14 mouse cellular contexts compared by ENCODE assay signal in the genomic region with DNA sequence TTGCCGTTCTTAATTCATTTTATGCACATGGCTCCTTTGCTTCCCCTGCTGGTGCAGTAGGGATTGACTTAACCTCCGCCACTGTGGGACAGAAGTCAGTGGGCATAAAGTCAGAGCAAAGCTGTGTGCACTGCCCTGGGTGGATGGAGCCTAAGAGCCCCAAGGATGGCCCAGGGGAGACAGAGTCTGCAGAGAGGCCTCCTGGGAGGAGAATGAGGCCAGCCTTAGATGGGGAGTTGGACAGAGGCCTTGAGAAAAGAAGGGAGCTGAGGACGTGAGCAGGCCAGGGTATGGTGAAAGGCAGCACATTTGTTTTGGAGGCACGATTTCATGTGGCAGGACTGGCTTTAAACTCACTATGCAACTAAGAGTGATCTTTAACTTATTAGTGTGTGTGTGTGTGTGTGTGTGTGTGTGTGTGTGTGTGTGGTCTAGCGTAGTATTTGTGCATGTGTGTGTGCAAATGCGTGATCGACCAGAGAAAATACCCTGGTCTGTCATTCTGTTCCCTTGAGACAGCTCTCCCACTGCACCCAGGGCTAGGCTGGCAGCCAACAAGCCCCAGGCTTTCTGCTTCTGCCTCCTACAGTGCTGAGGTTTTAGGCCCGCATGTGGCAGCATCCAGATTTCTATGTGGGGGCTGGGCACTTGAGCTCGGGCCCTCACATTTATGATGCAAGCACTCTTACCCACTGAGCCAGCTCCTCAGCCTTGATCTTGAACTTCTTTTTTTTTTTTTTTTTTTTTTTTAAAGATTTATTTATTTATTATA. TPM values are rescaled to one million over a fixed set of nuclear protein-coding genes. Genes with fewer than 3 reads are reported as not detected.
A peak's percentile ranks its signal among the peaks of the same experiment; 100 is the strongest.
DNase-seq lines count a peak whose midpoint lies in the region; ATAC-seq and TF ChIP-seq lines count a peak whose summit lies in the region.
"Had no signal": no experiment of that assay in that cellular context is flagged by ENCODE, and none has a peak within 500 bp of the region (broad histone marks: within the 10 kb centered on the region; RNA-seq: fewer than 3 reads in every experiment).

No protein-coding gene starts in this region.

- ATAC-seq in limb, embryonic 12.5 days (ENCODE audit: insufficient number of reproducible peaks, insufficient read depth, low FRiP score, low TSS enrichment, low read depth), result no peak; the same call in 1 of the 2 replicates
- no peak for ATAC-seq in liver, postnatal 0 days
- ATAC-seq: hindbrain, embryonic 16.5 days had no signal

- no peaks in the 10 kb centered on the region for H3K27me3 ChIP-seq in limb, embryonic 12.5 days
- no peaks in the 10 kb centered on the region for H3K27me3 ChIP-seq in liver, postnatal 0 days (ENCODE audit: insufficient read depth, low read length)
- H3K27me3 ChIP-seq: neural tube, embryonic 12.5 days had no signal

- no peaks in the 10 kb centered on the region for H3K9me3 ChIP-seq in limb, embryonic 12.5 days
- H3K9me3 ChIP-seq in liver, postnatal 0 days (ENCODE audit: low read length), result no peaks in the 10 kb centered on the region
- H3K9me3 ChIP-seq: neural tube, embryonic 12.5 days had no signal

- H3K27ac ChIP-seq in limb, embryonic 12.5 days, result 0 out of 2 replicates have a peak overlapping the region, but pooled peaks have one; percentile 29
- no peak overlapping the region for H3K27ac ChIP-seq in liver, postnatal 0 days (ENCODE audit: low read depth)
- H3K27ac ChIP-seq: neural tube, embryonic 12.5 days had no signal

- intact Hi-C loops in left cerebral cortex, postnatal 4 days (cut with DNase I), result loop anchor here (10.0 kb wide), 1 partner anchor 59 kb away; the partner anchor contains the start of gene Mtfmt

- H3K9ac ChIP-seq in limb, embryonic 12.5 days (replicated peaks), result 0 out of 2 replicates have a peak overlapping the region, but pooled peaks have one; percentile 3
- H3K9ac ChIP-seq in liver, postnatal 0 days (replicated peaks), result no peak overlapping the region
- H3K9ac ChIP-seq: neural tube, embryonic 12.5 days had no signal

- TF ChIP-seq EP300 in liver, postnatal 0 days (IDR thresholded peaks at IDR 0.05; ENCODE audit: low read depth), result no peak

- TF ChIP-seq CTCF in liver, postnatal 0 days (IDR thresholded peaks at IDR 0.05; ENCODE audit: low read depth), result no peak

- no peaks in the 10 kb centered on the region; the same call in 1 of the 2 replicates for H3K4me1 ChIP-seq in limb, embryonic 12.5 days (replicated peaks)
- H3K4me1 ChIP-seq in liver, postnatal 0 days (ENCODE audit: insufficient read depth), result no peaks in the 10 kb centered on the region
- H3K4me1 ChIP-seq: neural tube, embryonic 12.5 days had no signal

- WGBS in limb, embryonic 12.5 days, result 77% methylated on average over 9 of the region's 9 CpGs
- 79% methylated on average over 9 of the region's 9 CpGs for WGBS in liver, postnatal 0 days (ENCODE audit: insufficient replicate concordance)

- DNase-seq in adrenal gland, adult 2 months, result peak; percentile 35
- DNase-seq in adrenal gland, postnatal 4 days (ENCODE audit: low spot score in 2 of 2), result no peak
- peak; percentile 58 to 78 for DNase-seq in left cerebral cortex, adult 18-20 months (ENCODE audit: low spot score in 2 of 2)
- DNase-seq in left cerebral cortex, postnatal 4 days, result no peak
- peak; percentile 51 to 54 for DNase-seq in frontal cortex, postnatal 14 days (ENCODE audit: low spot score in 2 of 2)
- DNase-seq in liver, postnatal 0 days, result no peak
- no peak for DNase-seq in retina, postnatal 1 day

- H3K36me3 ChIP-seq in limb, embryonic 12.5 days, result peaks cover 21% of the 10 kb centered on the region
- H3K36me3 ChIP-seq in liver, postnatal 0 days (replicated peaks; ENCODE audit: insufficient read depth, low read length), result no peaks in the 10 kb centered on the region

- no peak overlapping the region for H3K4me2 ChIP-seq in limb, embryonic 12.5 days
- no peak overlapping the region for H3K4me2 ChIP-seq in liver, postnatal 0 days (ENCODE audit: low read depth, low read length)
- H3K4me2 ChIP-seq: neural tube, embryonic 12.5 days had no signal

- no peak overlapping the region for H3K4me3 ChIP-seq in limb, embryonic 12.5 days (replicated peaks)
- no peak overlapping the region for H3K4me3 ChIP-seq in liver, postnatal 0 days (ENCODE audit: low read depth, low read length)
- H3K4me3 ChIP-seq: neural tube, embryonic 12.5 days had no signal

RNA-seq across cellular contexts. Expression of gene Ubap1l, which starts 14.5 kb away (rescaled TPM):
- under 1 TPM; 0.45 to 0.84 TPM for total RNA-seq in adrenal gland, adult 2 months (2021)
- 0.73 and 1.3 TPM in 2 replicates for polyA plus RNA-seq in adrenal gland, adult 2 months (2012; rRNA removed)
- total RNA-seq in adrenal gland, postnatal 4 days (2021), result under 1 TPM; 0.67 to 0.68 TPM
- total RNA-seq in left cerebral cortex, adult 18-20 months (2021), result 1 to 10 TPM; 4.0 to 5.2 TPM
- total RNA-seq in left cerebral cortex, postnatal 4 days (2021), result 1 to 10 TPM; 4.2 to 5.3 TPM
- 0.15 and 0.44 TPM in 2 replicates for polyA plus RNA-seq in limb, embryonic 12.5 days (2016; fragmentation: Nextera tagmentation; extraction: Ambion mirVana)
- polyA plus RNA-seq in liver, postnatal 0 days (2015; fragmentation: Nextera tagmentation; extraction: Ambion mirVana), result not detected in 2 replicates
- total RNA-seq: common myeloid progenitor, adult 5-6 weeks had no signal

RNA-seq across cellular contexts. Expression of gene Kbtbd13, which starts 16.1 kb away (rescaled TPM):
- total RNA-seq in adrenal gland, adult 2 months (2021), result under 1 TPM in 1 of 2 experiments, not detected in 1; 0.97 TPM
- polyA plus RNA-seq in adrenal gland, adult 2 months (2012; rRNA removed), result 0.44 and 0.77 TPM in 2 replicates
- total RNA-seq in adrenal gland, postnatal 4 days (2021), result 1 to 10 TPM in 1 of 2 experiments, under 1 TPM in 1; 0.99 to 1.0 TPM
- total RNA-seq in left cerebral cortex, adult 18-20 months (2021), result under 1 TPM in 1 of 2 experiments, not detected in 1; 0.16 TPM
- total RNA-seq in left cerebral cortex, postnatal 4 days (2021), result under 1 TPM; 0.18 to 0.36 TPM
- 1.3 and 1.7 TPM in 2 replicates for polyA plus RNA-seq in limb, embryonic 12.5 days (2016; fragmentation: Nextera tagmentation; extraction: Ambion mirVana)
- polyA plus RNA-seq in liver, postnatal 0 days (2015; fragmentation: Nextera tagmentation; extraction: Ambion mirVana), result 0.09 and 0.11 TPM in 2 replicates
- total RNA-seq: megakaryocyte-erythroid progenitor cell, adult 5-6 weeks had no signal

RNA-seq across cellular contexts. Expression of gene Rasl12, which starts 23.0 kb away (rescaled TPM):
- total RNA-seq in adrenal gland, adult 2 months (2021), result 10 to 100 TPM in 1 of 2 experiments, 1 to 10 TPM in 1; 7.5 to 20.4 TPM
- 19.2 and 23.2 TPM in 2 replicates for polyA plus RNA-seq in adrenal gland, adult 2 months (2012; rRNA removed)
- 10 to 100 TPM; 12.3 to 13.7 TPM for total RNA-seq in adrenal gland, postnatal 4 days (2021)
- 1 to 10 TPM; 2.4 to 2.7 TPM for total RNA-seq in left cerebral cortex, adult 18-20 months (2021)
- total RNA-seq in left cerebral cortex, postnatal 4 days (2021), result 1 to 10 TPM; 4.3 to 4.4 TPM
- 9.4 and 10.4 TPM in 2 replicates for polyA plus RNA-seq in limb, embryonic 12.5 days (2016; fragmentation: Nextera tagmentation; extraction: Ambion mirVana)
- 0.08 and 0.17 TPM in 2 replicates for polyA plus RNA-seq in liver, postnatal 0 days (2015; fragmentation: Nextera tagmentation; extraction: Ambion mirVana)
- total RNA-seq: megakaryocyte-erythroid progenitor cell, adult 5-6 weeks had no signal

RNA-seq across cellular contexts. Expression of gene Pdcd7, which starts 29.4 kb away (rescaled TPM):
- total RNA-seq in adrenal gland, adult 2 months (2021), result 10 to 100 TPM; 14.2 to 16.8 TPM
- polyA plus RNA-seq in adrenal gland, adult 2 months (2012; rRNA removed), result 22.7 and 31.9 TPM in 2 replicates
- total RNA-seq in adrenal gland, postnatal 4 days (2021), result 10 to 100 TPM; 22.2 to 23.8 TPM
- 10 to 100 TPM; 27.1 to 30.6 TPM for total RNA-seq in left cerebral cortex, adult 18-20 months (2021)
- 10 to 100 TPM; 24.6 to 24.7 TPM for total RNA-seq in left cerebral cortex, postnatal 4 days (2021)
- 17.0 and 18.3 TPM in 2 replicates for polyA plus RNA-seq in limb, embryonic 12.5 days (2016; fragmentation: Nextera tagmentation; extraction: Ambion mirVana)
- 4.0 and 4.4 TPM in 2 replicates for polyA plus RNA-seq in liver, postnatal 0 days (2015; fragmentation: Nextera tagmentation; extraction: Ambion mirVana)

RNA-seq across cellular contexts. Expression of gene Slc51b, which starts 47.4 kb away (rescaled TPM):
- under 1 TPM in 1 of 2 experiments, not detected in 1; 0.43 TPM for total RNA-seq in adrenal gland, adult 2 months (2021)
- not detected in 2 replicates for polyA plus RNA-seq in adrenal gland, adult 2 months (2012; rRNA removed)
- total RNA-seq in adrenal gland, postnatal 4 days (2021), result 1 to 10 TPM; 1.4 to 2.4 TPM
- not detected for total RNA-seq in left cerebral cortex, adult 18-20 months (2021)
- total RNA-seq in left cerebral cortex, postnatal 4 days (2021), result not detected
- not detected in 2 replicates for polyA plus RNA-seq in limb, embryonic 12.5 days (2016; fragmentation: Nextera tagmentation; extraction: Ambion mirVana)
- 15.1 and 17.0 TPM in 2 replicates for polyA plus RNA-seq in liver, postnatal 0 days (2015; fragmentation: Nextera tagmentation; extraction: Ambion mirVana)
- total RNA-seq: common myeloid progenitor, adult 5-6 weeks; ES-E14; megakaryocyte-erythroid progenitor cell, adult 5-6 weeks had no signal
- polyA plus RNA-seq: hindbrain, embryonic 16.5 days; limb, embryonic 14.5 days; neural tube, embryonic 12.5 days had no signal

Comparison
In these comparisons a context has a peak if more than half of its experiments do, and no peak if none do; other contexts are left out.
1. DNase-seq: peak in adrenal gland, adult 2 months (single experiment), left cerebral cortex, adult 18-20 months (2 of 2) and frontal cortex, postnatal 14 days (2 of 2); none in adrenal gland, postnatal 4 days (0 of 2), left cerebral cortex, postnatal 4 days (single experiment), liver, postnatal 0 days (single experiment) and retina, postnatal 1 day (single experiment).